Mouse (Mus musculus) lung, postnatal 0 days (tissue): ENCODE data around the gene Gm49395. TPM values are rescaled to one million over a fixed set of nuclear protein-coding genes. Genes with fewer than 3 reads are reported as not detected.

Experiments
- ATAC-seq: fragments of 200-750 bp; cut with Nextera tagmentation; 2 replicates; pipeline ENCODE4 v1.8.0; 2017; ENCODE audit warnings: moderate library complexity
- DNase-seq: peaks from one replicate; pipeline ENCODE4 v3.0.0-alpha.2; 2016; ENCODE audit warnings: low spot score
- H3K27ac ChIP-seq: fragments of 300-500 bp; sonication (generic); 2 replicates; pipeline ENCODE4 v1.5.1; 2014; ENCODE audit warnings: antibody characterized with exemption, mild to moderate bottlenecking, low read length, mixed read lengths
- H3K27me3 ChIP-seq: fragments of 300-500 bp; sonication (generic); replicated peaks from 2 replicates; pipeline ENCODE4 v1.6.1; 2014; ENCODE audit warnings: low read length, mixed read lengths; ENCODE audit not compliant: insufficient read depth
- H3K36me3 ChIP-seq: fragments of 300-500 bp; sonication (generic); 2 replicates; pipeline ENCODE4 v1.6.1; 2014; ENCODE audit warnings: low read length, mixed read lengths; ENCODE audit not compliant: insufficient read depth
- H3K4me1 ChIP-seq: fragments of 300-500 bp; sonication (generic); 2 replicates; pipeline ENCODE4 v1.6.1; 2014; ENCODE audit warnings: antibody characterized with exemption, low read depth, low read length, mixed read lengths; ENCODE audit not compliant: insufficient read depth
- H3K4me2 ChIP-seq: fragments of 300-500 bp; sonication (generic); replicated peaks from 2 replicates; pipeline ENCODE4 v1.6.1; 2014; ENCODE audit warnings: low read depth, mild to moderate bottlenecking, low read length, moderate library complexity, mixed read lengths
- H3K4me3 ChIP-seq: fragments of 300-500 bp; sonication (generic); 2 replicates; pipeline ENCODE4 v1.5.1; 2014; ENCODE audit warnings: low read depth, low read length
- H3K9ac ChIP-seq: fragments of 300-500 bp; sonication (generic); replicated peaks from 2 replicates; pipeline ENCODE4 v1.6.1; 2014; ENCODE audit warnings: low read depth, mild to moderate bottlenecking
- H3K9me3 ChIP-seq: fragments of 300-500 bp; sonication (generic); 2 replicates; pipeline ENCODE4 v1.6.1; 2016; ENCODE audit warnings: low read length, mixed read lengths
- CTCF ChIP-seq: IDR thresholded peaks from 2 replicates; pipeline ENCODE4 v1.5.1; 2016; ENCODE audit warnings: antibody characterized with exemption, mild to moderate bottlenecking
- EP300 ChIP-seq: IDR thresholded peaks from 2 replicates; pipeline ENCODE4 v1.6.1; 2016; ENCODE audit warnings: antibody characterized with exemption, mild to moderate bottlenecking, control low read depth
- WGBS: fragments of 180-500 bp; shearing (Covaris S2); extraction: QIAGEN DNeasy Blood & Tissue Kit; methylation state at CpG from one replicate; pipeline ENCODE4 v1.1.7; 2014; 5-methylcytosine and 5-hydroxymethylcytosine counted together
- polyA plus RNA-seq: library from polyadenylated mRNA; unstranded; fragments of >200 nt; fragmentation: Nextera tagmentation; extraction: Ambion mirVana; gene quantifications from 2 replicates; pipeline ENCODE4 v1.2.1, GENCODE M21; 2015

Gene Gm49395
- polyA plus RNA-seq, 1 experiment from 2014 or later, result 8.7 TPM

- no peak overlapping the region for H3K27ac ChIP-seq
- WGBS, result 51% methylated on average over 9 of the region's 9 CpGs
- no peaks in the 10 kb centered on the region for H3K36me3 ChIP-seq
- H3K4me2 ChIP-seq, result no peak overlapping the region
- no peaks in the 10 kb centered on the region for H3K27me3 ChIP-seq
- no peaks in the 10 kb centered on the region for H3K4me1 ChIP-seq
- H3K9me3 ChIP-seq, result no peaks in the 10 kb centered on the region
- peak; percentile 32; the same call in 1 of the 2 replicates for ATAC-seq
- H3K9ac ChIP-seq, result no peak overlapping the region
- H3K4me3 ChIP-seq, result no peak overlapping the region
- peak; percentile 72 for DNase-seq
- no peak for TF ChIP-seq EP300
- no peak for TF ChIP-seq CTCF
These were observed 95.4 kb downstream of the Gm49395 start for GRCm38 (mm10) chr13:115006213-115006835.

DNA sequence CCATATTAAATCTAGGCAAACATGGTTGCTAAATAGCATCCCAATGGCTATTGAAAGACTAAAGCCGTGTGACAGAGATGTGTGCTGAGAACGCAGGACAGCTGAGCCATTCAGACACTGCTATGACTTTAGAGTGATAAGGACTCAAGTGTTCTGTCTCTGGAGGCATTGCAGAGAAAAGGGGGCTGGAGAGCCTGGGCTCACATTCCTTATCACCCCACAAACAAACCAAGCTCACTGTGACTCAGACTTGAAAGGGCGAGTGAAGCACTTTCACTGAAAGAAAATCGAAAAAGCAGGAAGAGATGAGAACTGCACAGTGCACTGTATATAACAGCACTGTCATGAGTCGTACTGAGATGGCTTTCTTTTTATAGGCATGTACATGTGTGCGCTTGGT, 96.4 kb downstream of the Gm49395 start:
- Histone ChIP-seq H3K9ac (no peak overlapping the region), H3K36me3 (no peaks in the 10 kb centered on the region), H3K27me3 (no peaks in the 10 kb centered on the region), H3K4me1 (no peaks in the 10 kb centered on the region), H3K9me3 (no peaks in the 10 kb centered on the region), H3K4me3 (no peak overlapping the region), H3K4me2 (no peak overlapping the region), H3K27ac (no peak overlapping the region)
- 44% methylated on average over 6 of the region's 6 CpGs for WGBS
- DNase-seq (no peak), ATAC-seq (no peak)
- TF ChIP-seq CTCF (no peak), EP300 (no peak)

DNA sequence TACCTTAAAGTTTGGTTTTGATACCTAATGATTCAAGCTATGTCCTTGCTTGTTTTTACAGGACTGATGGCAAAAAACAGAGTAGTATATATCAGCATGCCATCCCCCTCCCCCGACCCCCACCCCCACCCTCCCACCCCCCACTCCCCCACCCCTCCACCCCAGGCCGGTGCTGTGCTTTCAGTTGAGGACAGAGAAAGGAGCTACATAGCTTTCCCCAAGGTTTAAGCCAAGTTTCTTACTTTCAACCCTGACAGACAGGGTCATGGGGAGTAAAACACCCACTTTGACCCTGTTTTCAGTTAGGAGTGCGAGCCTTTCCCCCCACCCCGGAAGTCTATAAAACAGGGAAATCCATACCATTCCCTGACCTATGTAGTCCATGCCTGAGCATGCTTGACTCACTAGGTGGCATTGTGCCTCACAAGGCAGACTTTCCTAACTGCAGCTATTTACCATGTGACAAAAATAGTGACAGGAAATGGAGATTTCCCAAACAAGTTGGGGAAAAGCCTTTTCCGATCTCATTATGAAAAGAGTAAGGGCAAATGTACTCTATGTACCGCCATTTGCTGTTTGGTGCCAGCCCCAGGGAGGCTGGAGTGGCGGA, 98.2 kb downstream of the Gm49395 start:
- H3K36me3 ChIP-seq, result no peaks in the 10 kb centered on the region
- TF ChIP-seq EP300, result no peak
- TF ChIP-seq CTCF, result peak; percentile 74
- no peak overlapping the region for H3K27ac ChIP-seq
- H3K9me3 ChIP-seq, result no peaks in the 10 kb centered on the region
- no peaks in the 10 kb centered on the region for H3K4me1 ChIP-seq
- no peak overlapping the region for H3K4me3 ChIP-seq
- 36% methylated on average over 6 of the region's 7 CpGs for WGBS
- no peaks in the 10 kb centered on the region for H3K27me3 ChIP-seq
- DNase-seq (peak; percentile 51), ATAC-seq (peak; percentile 37; the same call in 1 of the 2 replicates)
- H3K9ac ChIP-seq, result no peak overlapping the region
- no peak overlapping the region for H3K4me2 ChIP-seq

- Histone ChIP-seq H3K27me3 (no peaks in the 10 kb centered on the region), H3K9ac (no peak overlapping the region), H3K36me3 (no peaks in the 10 kb centered on the region), H3K9me3 (no peaks in the 10 kb centered on the region), H3K4me3 (no peak overlapping the region), H3K4me2 (no peak overlapping the region), H3K27ac (no peak overlapping the region), H3K4me1 (no peaks in the 10 kb centered on the region)
- 63% methylated on average over 3 of the region's 3 CpGs for WGBS
- ATAC-seq (no peak), DNase-seq (no peak)
- TF ChIP-seq EP300 (no peak), CTCF (no peak)
These were observed 98.9 kb downstream of the Gm49395 start for GRCm38 (mm10) chr13:115002837-115003236.

GRCm38 (mm10) chr13:115002155-115002554, 99.6 kb downstream of the Gm49395 start:
- Histone ChIP-seq H3K36me3 (no peaks in the 10 kb centered on the region), H3K27ac (no peak overlapping the region), H3K4me2 (no peak overlapping the region), H3K4me3 (no peak overlapping the region), H3K9ac (no peak overlapping the region), H3K27me3 (no peaks in the 10 kb centered on the region), H3K4me1 (no peaks in the 10 kb centered on the region), H3K9me3 (no peaks in the 10 kb centered on the region)
- 90% methylated on average over 5 of the region's 5 CpGs for WGBS
- DNase-seq (no peak), ATAC-seq (no peak)
- TF ChIP-seq EP300 (no peak), CTCF (no peak)

- Histone ChIP-seq H3K27me3 (no peaks in the 10 kb centered on the region), H3K4me1 (no peaks in the 10 kb centered on the region), H3K36me3 (no peaks in the 10 kb centered on the region), H3K9ac (no peak overlapping the region), H3K4me3 (no peak overlapping the region), H3K4me2 (no peak overlapping the region), H3K9me3 (no peaks in the 10 kb centered on the region), H3K27ac (no peak overlapping the region)
- ATAC-seq (no peak), DNase-seq (no peak)
- WGBS, result 87% methylated on average over 4 of the region's 4 CpGs
- TF ChIP-seq EP300 (no peak), CTCF (no peak)
These were observed 102.1 kb downstream of the Gm49395 start for GRCm38 (mm10) chr13:114999582-114999981.
